Mouse (Mus musculus) small intestine, adult 2 months (tissue): ENCODE measurements around the gene Cachd1.

Experiments
- CTCF ChIP-seq: fragments of 200-500 bp; IDR thresholded peaks from 2 replicates; pipeline ENCODE4 v1.5.1; 2012; ENCODE audit warnings: low read depth, mild to moderate bottlenecking, control low read depth, inconsistent platforms, low read length, moderate library complexity, mixed read lengths; ENCODE audit not compliant: insufficient replicate concordance, insufficient read length; ENCODE audit errors: extremely low read depth
- POLR2A ChIP-seq: fragments of 200-500 bp; IDR thresholded peaks from 2 replicates; pipeline ENCODE4 v1.6.1; 2012; ENCODE audit warnings: low read depth, mild to moderate bottlenecking, control low read depth, inconsistent platforms, low read length, moderate library complexity

GRCm38 (mm10) chr4:100950316-100950715 is 173.8 kb downstream of the Cachd1 start:
- no peak for TF ChIP-seq CTCF
- no peak for TF ChIP-seq POLR2A
